Mouse (Mus musculus): ENCODE data around the gene Plekhg5. TPM values are rescaled to one million over a fixed set of nuclear protein-coding genes. Genes with fewer than 3 reads are reported as not detected.

Gene Plekhg5
- total and polyA plus RNA-seq, 2 experiments from 2014 or later: 12.8 to 18.6 TPM

DNA sequence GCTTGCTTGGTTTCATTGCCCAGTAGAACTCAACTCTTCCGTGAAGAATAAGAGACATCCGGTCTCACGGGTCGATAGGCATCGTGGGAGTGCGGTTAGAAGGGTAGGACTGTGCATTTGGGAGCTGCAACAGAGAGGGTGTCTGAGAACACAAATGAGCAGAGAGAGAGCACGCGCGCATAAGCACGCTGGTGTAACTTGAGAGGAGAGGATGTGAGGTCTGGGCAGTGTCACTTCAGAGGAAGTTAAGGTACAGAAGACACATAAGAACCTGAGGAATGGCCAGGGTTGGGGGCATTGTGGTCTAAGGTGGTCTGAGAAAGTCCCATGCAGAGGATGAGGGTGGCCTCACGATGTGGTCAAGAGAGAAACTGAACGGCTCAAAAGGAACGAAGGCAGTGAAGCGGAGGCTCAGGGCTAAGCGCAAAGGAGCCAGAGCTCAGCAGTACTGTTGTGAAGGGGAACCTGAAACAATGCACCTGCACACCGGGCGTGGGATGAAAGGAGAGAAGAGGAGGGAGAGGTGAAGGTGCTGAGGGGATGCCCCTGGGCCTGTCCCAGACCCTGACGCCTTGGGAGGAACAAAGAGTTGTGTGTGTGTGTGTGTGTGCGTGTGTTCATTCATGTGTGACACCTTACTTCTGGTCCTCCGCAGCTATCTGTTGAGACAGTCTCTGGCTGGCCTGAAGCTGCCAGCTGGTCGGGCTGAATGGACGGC, 30.2 kb upstream of the Plekhg5 start:
- Histone ChIP-seq H3K9ac (no peak overlapping the region), H3K9me3 (ENCODE audit: low read length) (no peaks in the 10 kb centered on the region), H3K27ac (ENCODE audit: low read depth, low read length) (no peak overlapping the region), H3K4me2 (ENCODE audit: low read depth) (no peak overlapping the region), H3K27me3 (ENCODE audit: insufficient read depth, low read length) (no peaks in the 10 kb centered on the region), H3K36me3 (ENCODE audit: insufficient read depth) (peaks cover 53% of the 10 kb centered on the region), H3K4me1 (ENCODE audit: insufficient read depth) (peaks cover 11% of the 10 kb centered on the region; the same call in 1 of the 2 replicates), H3K4me3 (ENCODE audit: low read depth, low read length) (no peak overlapping the region)
- WGBS: 94% methylated on average over 22 of the region's 22 CpGs
- no peak for DNase-seq
- ATAC-seq: no peak
- TF ChIP-seq CTCF (IDR thresholded peaks at IDR 0.05; ENCODE audit: low read depth): no peak

DNA sequence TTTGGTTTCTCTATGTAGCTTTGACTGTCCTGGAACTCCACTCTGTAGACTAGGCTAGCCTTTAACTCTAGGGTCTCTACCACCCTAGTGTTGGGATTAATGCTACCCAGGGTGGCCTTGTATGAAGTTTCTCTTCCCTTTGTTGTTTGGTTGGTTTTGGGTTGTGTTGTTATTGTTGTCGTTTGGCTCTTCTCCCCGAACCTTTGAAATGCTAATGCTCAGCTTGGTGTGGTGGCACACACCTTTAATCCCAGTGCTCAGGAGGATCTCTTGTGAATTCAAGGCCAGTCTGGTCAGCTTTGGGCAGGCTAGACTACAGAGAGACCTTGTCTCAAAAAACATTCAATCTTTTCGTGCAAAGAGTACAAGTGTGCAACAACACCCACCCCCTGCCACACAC, 29.1 kb upstream of the Plekhg5 start:
- H3K4me1 ChIP-seq (ENCODE audit: insufficient read depth): peaks cover 11% of the 10 kb centered on the region; the same call in 1 of the 2 replicates
- no peaks in the 10 kb centered on the region for H3K27me3 ChIP-seq (ENCODE audit: insufficient read depth, low read length)
- no peak overlapping the region for H3K9ac ChIP-seq
- no peak overlapping the region for H3K27ac ChIP-seq (ENCODE audit: low read depth, low read length)
- DNase-seq: no peak
- no peak for ATAC-seq
- H3K9me3 ChIP-seq (ENCODE audit: low read length): no peaks in the 10 kb centered on the region
- no peak overlapping the region for H3K4me3 ChIP-seq (ENCODE audit: low read depth, low read length)
- no peak for TF ChIP-seq CTCF (IDR thresholded peaks at IDR 0.05; ENCODE audit: low read depth)
- WGBS: 85% methylated on average over 3 of the region's 3 CpGs
- peaks cover 64% of the 10 kb centered on the region for H3K36me3 ChIP-seq (ENCODE audit: insufficient read depth)
- H3K4me2 ChIP-seq (ENCODE audit: low read depth): no peak overlapping the region

DNA sequence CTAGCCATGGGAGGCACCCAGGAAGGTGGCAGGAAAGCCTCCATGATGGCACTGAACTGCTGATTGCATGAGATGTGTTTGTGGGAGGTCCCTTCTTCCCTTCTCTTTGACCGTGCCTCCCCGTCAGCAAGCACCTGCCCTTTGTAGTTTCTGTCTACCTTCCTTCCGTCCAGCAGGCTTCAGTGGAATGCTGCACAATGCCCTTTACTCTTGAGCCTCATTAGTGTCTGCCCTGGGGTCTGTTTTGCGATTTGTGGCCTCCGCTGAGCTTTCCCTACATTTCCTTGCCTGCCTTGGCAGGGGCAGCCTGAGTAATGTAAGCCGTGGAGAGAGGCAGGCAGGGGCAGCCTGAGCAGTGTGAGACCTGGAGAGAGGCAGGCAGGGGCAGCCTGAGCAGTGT, 27.7 kb upstream of the Plekhg5 start:
- no peak for ATAC-seq
- Histone ChIP-seq H3K9ac (no peak overlapping the region), H3K4me1 (ENCODE audit: insufficient read depth) (peaks cover 8% of the 10 kb centered on the region; the same call in 1 of the 2 replicates), H3K27me3 (ENCODE audit: insufficient read depth, low read length) (no peaks in the 10 kb centered on the region), H3K36me3 (ENCODE audit: insufficient read depth) (peaks cover 75% of the 10 kb centered on the region), H3K9me3 (ENCODE audit: low read length) (no peaks in the 10 kb centered on the region), H3K4me3 (ENCODE audit: low read depth, low read length) (no peak overlapping the region), H3K27ac (ENCODE audit: low read depth, low read length) (no peak overlapping the region), H3K4me2 (ENCODE audit: low read depth) (no peak overlapping the region)
- DNase-seq: no peak
- TF ChIP-seq CTCF (IDR thresholded peaks at IDR 0.05; ENCODE audit: low read depth): no peak
- WGBS: 69% methylated on average over 6 of the region's 6 CpGs

DNA sequence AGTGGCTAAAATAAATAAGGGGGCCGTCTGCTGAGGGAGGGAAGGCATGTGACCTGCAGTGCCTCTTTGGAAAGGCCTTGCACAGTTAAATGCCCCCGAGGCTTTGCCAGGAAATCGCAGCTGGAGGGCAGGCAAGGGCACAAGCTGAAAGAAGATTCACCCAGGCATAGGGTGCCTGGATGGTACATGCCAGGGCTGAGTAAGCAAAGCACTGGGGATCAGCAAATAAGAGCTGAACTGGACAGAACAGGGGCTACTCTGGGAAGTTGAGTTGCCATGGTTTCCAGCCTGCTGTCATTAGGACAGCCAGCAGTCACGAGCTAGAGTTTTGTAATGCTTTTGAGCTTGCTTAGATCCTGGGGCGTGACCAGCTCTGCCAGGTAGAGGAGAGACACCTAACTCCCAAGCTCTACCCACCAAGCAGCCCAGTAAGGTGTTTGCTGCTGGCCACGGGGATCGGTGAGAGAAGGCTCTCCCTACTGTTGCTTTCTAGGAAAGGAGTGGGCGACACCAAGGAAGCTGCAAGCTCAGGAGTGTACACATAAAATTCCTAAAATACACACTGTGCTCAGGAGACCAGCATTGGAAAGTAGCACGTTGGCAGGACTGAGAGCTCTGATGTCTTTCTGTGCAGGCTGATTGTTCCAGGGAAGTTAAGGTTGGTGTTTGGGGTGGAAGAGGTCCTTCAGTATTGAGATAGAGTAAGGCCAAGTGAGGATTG, 9.7 kb upstream of the Plekhg5 start:
- H3K9me3 ChIP-seq (ENCODE audit: low read length): no peaks in the 10 kb centered on the region
- no peak overlapping the region for H3K9ac ChIP-seq
- no peak overlapping the region for H3K4me2 ChIP-seq (ENCODE audit: low read depth)
- ATAC-seq: 0 out of 2 replicates have a peak, but pooled peaks have one; percentile 18
- H3K36me3 ChIP-seq (ENCODE audit: insufficient read depth): peaks cover 29% of the 10 kb centered on the region
- H3K4me1 ChIP-seq (ENCODE audit: insufficient read depth): no peaks in the 10 kb centered on the region
- H3K4me3 ChIP-seq (ENCODE audit: low read depth, low read length): no peak overlapping the region
- no peak for TF ChIP-seq CTCF (IDR thresholded peaks at IDR 0.05; ENCODE audit: low read depth)
- DNase-seq: no peak
- no peaks in the 10 kb centered on the region for H3K27me3 ChIP-seq (ENCODE audit: insufficient read depth, low read length)
- H3K27ac ChIP-seq (ENCODE audit: low read depth, low read length): no peak overlapping the region
- WGBS: 79% methylated on average over 9 of the region's 9 CpGs

DNA sequence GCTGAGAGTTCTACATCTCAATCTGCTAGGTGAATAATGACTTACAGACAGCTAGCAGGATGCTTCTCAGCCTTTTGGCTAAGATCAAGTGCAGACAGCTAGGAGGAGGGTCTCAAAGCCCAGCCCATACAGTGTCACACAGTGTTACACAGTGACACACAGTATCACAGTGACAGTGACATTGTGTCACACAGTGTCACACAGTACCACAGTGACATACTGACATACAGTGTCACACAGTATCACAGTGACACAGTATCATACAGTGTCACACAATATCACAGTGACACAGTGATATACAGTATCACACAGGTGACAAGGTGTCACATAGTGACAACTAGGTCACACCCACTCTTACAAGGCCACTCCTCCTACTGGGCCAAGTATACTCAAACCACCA, 5.0 kb upstream of the Plekhg5 start:
- Histone ChIP-seq H3K4me2 (ENCODE audit: low read depth) (no peak overlapping the region), H3K9me3 (ENCODE audit: low read length) (no peaks in the 10 kb centered on the region), H3K36me3 (ENCODE audit: insufficient read depth) (no peaks in the 10 kb centered on the region), H3K9ac (no peak overlapping the region), H3K4me1 (ENCODE audit: insufficient read depth) (no peaks in the 10 kb centered on the region), H3K4me3 (ENCODE audit: low read depth, low read length) (no peak overlapping the region), H3K27me3 (ENCODE audit: insufficient read depth, low read length) (no peaks in the 10 kb centered on the region), H3K27ac (ENCODE audit: low read depth, low read length) (no peak overlapping the region)
- no peak for TF ChIP-seq CTCF (IDR thresholded peaks at IDR 0.05; ENCODE audit: low read depth)
- no peak for ATAC-seq
- DNase-seq: no peak

DNA sequence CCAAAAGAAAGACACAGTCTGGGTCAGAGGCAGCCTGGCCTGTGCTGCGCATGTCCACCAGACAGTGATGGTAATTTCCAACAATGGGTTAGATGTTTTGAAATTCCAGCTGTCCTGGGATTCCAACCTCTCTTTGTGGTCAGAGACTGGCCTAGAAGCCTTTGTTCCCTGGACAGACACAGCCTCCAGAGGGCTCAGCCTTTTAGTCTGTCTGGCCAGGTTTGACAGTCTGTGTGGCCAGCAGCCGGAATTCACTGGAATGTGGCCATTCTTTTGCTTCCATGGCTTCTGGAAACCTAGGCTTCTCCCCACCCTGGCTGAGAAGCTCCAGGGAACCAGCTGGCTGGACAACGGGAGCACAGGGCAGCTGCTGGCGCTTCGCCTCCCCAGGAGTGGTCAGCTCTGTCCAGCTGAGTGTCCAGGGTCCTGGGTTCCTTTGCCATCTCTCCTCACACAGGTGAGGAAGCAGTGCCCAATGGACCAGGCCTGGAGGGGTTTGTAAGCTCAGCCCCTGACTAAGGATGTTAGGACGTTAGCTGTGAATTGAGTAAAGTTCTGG, 4.1 kb upstream of the Plekhg5 start:
- H3K4me1 ChIP-seq (ENCODE audit: insufficient read depth): no peaks in the 10 kb centered on the region
- H3K4me3 ChIP-seq (ENCODE audit: low read depth, low read length): no peak overlapping the region
- DNase-seq: no peak
- no peak for TF ChIP-seq CTCF (IDR thresholded peaks at IDR 0.05; ENCODE audit: low read depth)
- 79% methylated on average over 6 of the region's 6 CpGs for WGBS
- H3K9me3 ChIP-seq (ENCODE audit: low read length): no peaks in the 10 kb centered on the region
- no peaks in the 10 kb centered on the region for H3K36me3 ChIP-seq (ENCODE audit: insufficient read depth)
- H3K27me3 ChIP-seq (ENCODE audit: insufficient read depth, low read length): no peaks in the 10 kb centered on the region
- no peak overlapping the region for H3K9ac ChIP-seq
- no peak overlapping the region for H3K27ac ChIP-seq (ENCODE audit: low read depth, low read length)
- ATAC-seq: no peak
- H3K4me2 ChIP-seq (ENCODE audit: low read depth): no peak overlapping the region

DNA sequence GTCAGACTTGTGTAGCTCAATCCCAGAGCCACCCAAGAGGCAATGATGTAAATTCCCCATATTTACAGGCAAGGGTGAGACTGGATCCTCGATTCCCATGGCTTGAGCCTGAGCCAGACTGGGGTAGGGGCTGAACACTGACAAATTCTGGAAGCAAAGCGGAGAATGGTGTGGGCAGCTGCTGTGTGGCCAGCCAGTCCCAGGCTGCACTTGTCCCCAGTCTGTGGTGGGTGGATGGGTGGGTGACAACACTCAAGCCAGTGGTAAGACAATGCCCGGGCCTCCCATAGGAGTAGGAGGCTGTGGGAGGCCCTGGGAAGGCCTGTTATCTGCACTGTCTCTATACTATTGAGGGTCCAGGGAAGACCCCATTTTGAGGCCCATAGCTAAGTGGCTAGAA, 3.1 kb upstream of the Plekhg5 start:
- 81% methylated on average over 3 of the region's 3 CpGs for WGBS
- ATAC-seq (no peak), DNase-seq (no peak)
- Histone ChIP-seq H3K9ac (no peak overlapping the region), H3K27ac (ENCODE audit: low read depth, low read length) (no peak overlapping the region), H3K4me3 (ENCODE audit: low read depth, low read length) (no peak overlapping the region), H3K4me2 (ENCODE audit: low read depth) (no peak overlapping the region), H3K9me3 (ENCODE audit: low read length) (no peaks in the 10 kb centered on the region), H3K27me3 (ENCODE audit: insufficient read depth, low read length) (no peaks in the 10 kb centered on the region), H3K36me3 (ENCODE audit: insufficient read depth) (no peaks in the 10 kb centered on the region), H3K4me1 (ENCODE audit: insufficient read depth) (no peaks in the 10 kb centered on the region)
- TF ChIP-seq CTCF (IDR thresholded peaks at IDR 0.05; ENCODE audit: low read depth): no peak
